Mouse (Mus musculus) limb, embryonic 14.5 days (tissue): ENCODE measurements around the gene Cdk5rap1. TPM values are rescaled to one million over a fixed set of nuclear protein-coding genes. Genes with fewer than 3 reads are reported as not detected.
A peak's percentile ranks its signal among the peaks of the same experiment; 100 is the strongest.
"Not testable (repeated sequence)": the region's sequence is repeated elsewhere in the genome, so short reads cannot be mapped to it uniquely, and the experiment has no call there.

Experiments used
- ATAC-seq: fragments of 200-750 bp; cut with Nextera tagmentation; 2 replicates; pipeline ENCODE4 v1.8.0; 2017; ENCODE audit warnings: low read depth, moderate number of reproducible peaks, moderate TSS enrichment; ENCODE audit not compliant: low FRiP score
- DNase-seq: peaks from one replicate; pipeline ENCODE4 v3.0.0-alpha.2; 2015; ENCODE audit warnings: low spot score
- H3K27ac ChIP-seq: fragments of 300-500 bp; sonication (generic); replicated peaks from 2 replicates; pipeline ENCODE4 v1.5.1; 2014; ENCODE audit warnings: low read depth, mild to moderate bottlenecking, low read length, moderate library complexity, mixed read lengths
- H3K27me3 ChIP-seq: fragments of 300-500 bp; sonication (generic); 2 replicates; pipeline ENCODE4 v1.6.1; 2014; ENCODE audit warnings: low read length, mixed read lengths; ENCODE audit not compliant: control insufficient read depth, insufficient read depth
- H3K36me3 ChIP-seq: fragments of 300-500 bp; sonication (generic); 2 replicates; pipeline ENCODE4 v1.6.1; 2014; ENCODE audit warnings: mild to moderate bottlenecking, low read length, moderate library complexity, mixed read lengths; ENCODE audit not compliant: control insufficient read depth, insufficient read depth
- H3K4me1 ChIP-seq: fragments of 300-500 bp; sonication (generic); 2 replicates; pipeline ENCODE4 v1.6.1; 2014; ENCODE audit warnings: antibody characterized with exemption, low read length, mixed read lengths; ENCODE audit not compliant: control insufficient read depth, insufficient read depth
- H3K4me2 ChIP-seq: fragments of 300-500 bp; sonication (generic); replicated peaks from 2 replicates; pipeline ENCODE4 v1.6.1; 2014; ENCODE audit warnings: low read depth, mild to moderate bottlenecking, low read length, moderate library complexity; ENCODE audit not compliant: severe bottlenecking
- H3K4me3 ChIP-seq: fragments of 300-500 bp; sonication (generic); replicated peaks from 2 replicates; pipeline ENCODE4 v1.5.1; 2014; ENCODE audit warnings: low read length
- H3K9ac ChIP-seq: fragments of 300-500 bp; sonication (generic); 2 replicates; pipeline ENCODE4 v1.6.1; 2014; ENCODE audit warnings: mild to moderate bottlenecking, low read depth, low read length, moderate library complexity; ENCODE audit not compliant: severe bottlenecking
- H3K9me3 ChIP-seq: fragments of 300-500 bp; sonication (generic); 2 replicates; pipeline ENCODE4 v1.6.1; 2016; ENCODE audit warnings: low read length; ENCODE audit not compliant: control insufficient read depth
- POLR2A ChIP-seq: fragments of 200-500 bp; IDR thresholded peaks from 2 replicates; pipeline ENCODE4 v1.8.0; 2012; ENCODE audit warnings: inconsistent platforms, mild to moderate bottlenecking, moderate library complexity, borderline replicate concordance; ENCODE audit not compliant: insufficient read depth, insufficient read length; ENCODE audit errors: extremely low read depth
- WGBS: fragments of 180-500 bp; shearing (Covaris S2); extraction: QIAGEN DNeasy Blood & Tissue Kit; methylation state at CpG from one replicate; pipeline ENCODE4 v1.1.7; 2014; 5-methylcytosine and 5-hydroxymethylcytosine counted together
- polyA plus RNA-seq, 2 experiments: library from polyadenylated mRNA; depleted of rRNA in 1 of 2; stranded (reverse) in 1 of 2; unstranded in 1 of 2; fragments of >200 nt; fragmentation: Nextera tagmentation in 1 of 2; extraction: Ambion mirVana in 1 of 2; gene quantifications; 2 replicates each; pipeline versions ENCODE4 v1.2.1 to v1.2.3; 2012 to 2014

Gene Cdk5rap1
- polyA plus RNA-seq, 2 experiments, result 9.0 to 16.6 TPM

DNA sequence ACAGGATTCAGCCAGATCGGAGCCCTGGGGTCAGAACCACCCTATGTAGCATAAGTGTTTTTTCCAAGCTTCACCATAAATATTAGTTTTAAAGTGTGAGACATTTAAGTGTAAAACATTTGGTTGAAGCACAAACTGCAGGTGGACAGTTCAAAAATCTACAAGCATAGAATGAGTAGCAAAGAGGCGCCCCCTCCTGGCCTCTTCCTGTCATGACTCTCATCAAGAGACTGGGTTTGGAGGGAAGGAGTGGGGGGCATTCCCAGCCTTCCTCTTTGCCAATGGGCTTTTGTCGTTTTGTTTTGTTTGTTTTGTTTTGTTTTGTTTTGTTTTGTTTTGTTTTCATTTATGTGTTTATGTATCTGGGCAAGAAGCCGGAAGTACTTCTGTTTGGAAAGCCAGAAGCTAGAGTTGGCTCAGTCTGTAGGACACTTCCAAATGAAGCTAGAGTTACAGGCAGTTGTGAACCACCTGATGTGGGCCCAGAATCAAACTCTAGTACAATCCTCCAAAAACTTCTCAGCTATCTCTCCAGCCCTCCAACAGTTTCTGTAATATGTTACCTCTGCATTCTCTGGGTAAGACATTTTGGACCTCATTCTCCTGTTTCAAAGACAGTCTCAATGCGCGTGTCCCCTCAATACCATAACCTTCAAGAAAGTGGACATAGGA lies 1.3 kb upstream of the Cdk5rap1 start:
- Histone ChIP-seq H3K27ac (no peak overlapping the region), H3K9me3 (no peaks in the 10 kb centered on the region), H3K4me3 (no peak overlapping the region), H3K9ac (no peak overlapping the region), H3K36me3 (peaks cover 5% of the 10 kb centered on the region), H3K4me2 (no peak overlapping the region), H3K27me3 (no peaks in the 10 kb centered on the region), H3K4me1 (no peaks in the 10 kb centered on the region)
- no peak for ATAC-seq
- DNase-seq, result peak; percentile 76
- TF ChIP-seq POLR2A, result no peak
- WGBS, result 57% methylated on average over 6 of the region's 6 CpGs

DNA sequence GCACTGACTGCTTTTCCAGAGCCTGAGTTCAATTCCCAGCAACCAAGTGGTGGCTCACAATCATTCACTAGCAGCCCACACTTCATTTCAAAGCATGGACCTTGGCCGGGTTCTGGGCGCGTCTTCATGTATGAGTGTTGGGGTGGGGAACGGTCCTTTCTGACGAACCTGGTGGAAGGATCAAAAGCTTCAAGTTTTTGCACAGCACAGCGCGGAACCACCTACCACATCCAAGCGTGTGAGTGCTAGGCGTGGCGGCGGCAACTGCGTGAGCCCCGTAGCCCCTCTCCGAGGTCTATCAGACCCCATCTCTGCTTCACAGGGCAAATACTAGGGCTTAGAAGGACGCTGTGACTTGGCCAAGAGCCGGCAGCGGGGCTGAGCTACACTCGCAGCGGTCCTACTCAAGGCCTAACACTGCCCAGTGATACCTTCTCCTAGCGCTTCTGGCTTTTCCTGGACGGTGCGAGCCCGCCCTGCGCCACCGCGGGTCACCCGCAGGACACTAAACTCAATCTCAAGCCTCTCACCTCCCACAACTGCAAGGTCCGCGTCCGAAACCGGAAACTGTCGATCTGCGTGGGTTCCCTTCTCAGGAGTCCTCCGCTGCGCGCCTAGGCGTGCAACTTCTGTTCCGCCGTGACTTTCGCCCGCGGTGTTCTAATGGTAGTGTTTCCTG lies 520 bp downstream of the Cdk5rap1 start:
- peaks cover 17% of the 10 kb centered on the region for H3K36me3 ChIP-seq
- TF ChIP-seq POLR2A, result peak; percentile 67; the same call in 1 of the 2 replicates
- H3K9me3 ChIP-seq, result no peaks in the 10 kb centered on the region
- H3K4me3 ChIP-seq, result peak overlapping the region; percentile 71
- peak overlapping the region; percentile 93 for H3K9ac ChIP-seq
- WGBS, result under 1% methylated on average over 41 of the region's 42 CpGs
- no peaks in the 10 kb centered on the region for H3K27me3 ChIP-seq
- peak overlapping the region; percentile 88 for H3K27ac ChIP-seq
- ATAC-seq (peak; percentile 92), DNase-seq (peak; percentile 91)
- H3K4me2 ChIP-seq, result peak overlapping the region; percentile 77
- no peaks in the 10 kb centered on the region for H3K4me1 ChIP-seq

DNA sequence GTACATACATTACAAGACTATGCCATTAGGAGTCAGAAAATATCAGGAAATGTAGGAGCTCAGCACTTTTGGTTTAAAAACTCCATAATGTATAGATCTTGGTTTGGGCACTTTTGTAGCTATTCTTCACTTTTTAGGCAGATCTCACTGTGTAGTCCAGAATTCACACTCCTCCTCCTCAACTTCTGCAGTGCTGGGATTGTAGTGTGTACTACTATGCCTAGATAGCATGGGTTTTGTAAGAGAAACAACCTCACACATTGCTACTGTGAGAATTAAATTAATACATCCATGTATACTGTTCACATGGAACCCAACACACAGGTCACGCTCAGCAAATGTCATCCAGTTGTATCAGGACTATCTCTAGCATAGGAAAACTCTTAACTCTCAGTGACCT lies 5.3 kb downstream of the Cdk5rap1 start:
- Histone ChIP-seq H3K9ac (no peak overlapping the region), H3K9me3 (no peaks in the 10 kb centered on the region), H3K27me3 (no peaks in the 10 kb centered on the region), H3K4me1 (no peaks in the 10 kb centered on the region), H3K4me2 (no peak overlapping the region), H3K27ac (no peak overlapping the region), H3K36me3 (peaks cover 40% of the 10 kb centered on the region), H3K4me3 (no peak overlapping the region)
- no peak for TF ChIP-seq POLR2A
- 100% methylated on average over 1 of the region's 1 CpGs for WGBS
- DNase-seq (no peak), ATAC-seq (no peak)

DNA sequence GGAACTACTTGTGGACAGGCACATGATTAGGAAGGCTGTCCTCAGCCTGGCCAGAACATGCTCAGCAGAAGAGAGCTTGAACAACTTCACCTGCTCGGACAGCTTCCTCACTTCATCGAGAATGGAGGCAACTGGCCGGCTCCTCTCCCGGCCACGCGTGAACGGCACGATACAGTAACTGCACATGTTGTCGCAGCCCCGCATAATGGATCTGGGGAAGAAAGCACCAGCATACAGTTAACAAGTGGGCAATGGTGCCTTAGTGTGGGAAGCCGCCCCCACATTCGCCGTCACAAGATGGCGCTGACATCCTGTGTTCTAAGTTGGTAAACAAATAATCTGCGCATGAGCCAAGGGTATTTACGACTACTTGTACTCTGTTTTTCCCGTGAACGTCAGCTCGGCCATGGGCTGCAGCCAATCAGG lies 18.8 kb downstream of the Cdk5rap1 start:
- Histone ChIP-seq H3K4me2 (peak overlapping the region; percentile 24), H3K36me3 (peaks cover 30% of the 10 kb centered on the region), H3K4me3 (peak overlapping the region; percentile 21)
- not testable (repeated sequence) for H3K27me3 ChIP-seq, H3K9me3 ChIP-seq, H3K4me1 ChIP-seq, DNase-seq, H3K27ac ChIP-seq, H3K9ac ChIP-seq
- peak; percentile 50; the same call in 1 of the 2 replicates for ATAC-seq
- 46% methylated on average over 14 of the region's 19 CpGs for WGBS

DNA sequence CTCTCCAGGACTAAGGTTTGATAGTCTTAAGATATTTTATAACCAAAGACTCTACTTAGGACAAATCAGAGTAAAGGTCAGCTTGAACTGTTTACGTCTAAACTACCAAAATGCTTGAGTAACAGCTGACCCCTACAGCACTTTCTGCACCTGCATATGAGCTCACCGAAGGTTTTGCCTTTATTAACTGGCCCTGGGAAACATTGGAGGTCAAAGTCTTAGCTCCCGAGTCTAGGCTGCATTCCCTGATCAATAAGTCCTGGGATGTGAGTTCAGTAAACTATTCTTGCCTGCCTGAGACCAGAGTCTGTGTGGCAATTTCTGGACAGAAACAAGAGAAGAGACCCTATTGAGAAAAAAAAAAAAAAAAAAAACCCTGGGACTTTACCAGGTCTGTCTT lies 24.7 kb downstream of the Cdk5rap1 start:
- no peaks in the 10 kb centered on the region for H3K9me3 ChIP-seq
- WGBS, result 88% methylated on average over 3 of the region's 3 CpGs
- H3K27ac ChIP-seq, result no peak overlapping the region
- H3K36me3 ChIP-seq, result peaks cover 58% of the 10 kb centered on the region
- no peak for TF ChIP-seq POLR2A
- no peak for DNase-seq
- no peak overlapping the region for H3K4me3 ChIP-seq
- H3K4me2 ChIP-seq, result no peak overlapping the region
- no peaks in the 10 kb centered on the region for H3K27me3 ChIP-seq
- no peaks in the 10 kb centered on the region for H3K4me1 ChIP-seq
- H3K9ac ChIP-seq, result no peak overlapping the region
- no peak for ATAC-seq
